Mouse (Mus musculus): Measurements from ENCODE around the gene Prex1.

Gene Prex1

DNA sequence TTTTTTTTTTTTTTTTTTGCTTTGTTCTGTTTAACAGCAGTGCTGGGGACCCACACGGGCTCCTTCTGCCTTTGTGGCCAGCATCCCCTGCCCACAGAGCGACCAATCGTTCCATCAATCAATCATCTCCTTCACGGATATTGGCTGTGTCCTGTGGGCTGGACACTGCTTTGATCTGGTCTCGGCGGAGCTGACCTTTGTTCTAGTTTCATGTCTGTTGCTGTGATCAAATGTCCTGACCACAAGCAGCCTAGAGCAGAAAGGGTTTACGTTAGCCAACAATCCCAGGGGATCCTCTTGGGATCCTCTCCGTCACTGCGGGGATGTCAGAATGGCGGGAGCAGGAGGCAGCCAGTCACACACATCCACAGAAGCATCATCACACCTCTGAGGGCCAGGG is 154.1 kb downstream of the Prex1 start:
- DNase-seq (ENCODE audit: low spot score): no peak

- DNase-seq (ENCODE audit: low spot score): peak; percentile 21
These were observed 158.1 kb downstream of the Prex1 start for GRCm38 (mm10) chr2:166555508-166555907.

DNA sequence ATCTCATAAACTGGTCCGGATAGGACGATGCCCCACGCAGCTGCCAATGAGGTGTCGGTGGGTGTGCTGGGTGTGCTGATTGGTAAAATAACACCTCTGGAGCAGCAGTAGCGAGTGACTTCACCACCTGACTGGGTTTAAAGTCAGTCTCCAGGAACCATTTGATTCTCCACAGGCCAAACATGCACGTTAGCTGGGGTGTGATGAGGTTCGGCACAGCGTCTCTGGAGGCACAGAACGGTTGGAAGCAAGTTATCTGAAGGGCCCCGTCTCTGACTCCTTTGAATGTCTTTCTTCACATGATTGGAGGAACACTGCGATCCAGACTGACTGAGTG is 159.5 kb downstream of the Prex1 start:
- no peak for DNase-seq (ENCODE audit: low spot score)

DNA sequence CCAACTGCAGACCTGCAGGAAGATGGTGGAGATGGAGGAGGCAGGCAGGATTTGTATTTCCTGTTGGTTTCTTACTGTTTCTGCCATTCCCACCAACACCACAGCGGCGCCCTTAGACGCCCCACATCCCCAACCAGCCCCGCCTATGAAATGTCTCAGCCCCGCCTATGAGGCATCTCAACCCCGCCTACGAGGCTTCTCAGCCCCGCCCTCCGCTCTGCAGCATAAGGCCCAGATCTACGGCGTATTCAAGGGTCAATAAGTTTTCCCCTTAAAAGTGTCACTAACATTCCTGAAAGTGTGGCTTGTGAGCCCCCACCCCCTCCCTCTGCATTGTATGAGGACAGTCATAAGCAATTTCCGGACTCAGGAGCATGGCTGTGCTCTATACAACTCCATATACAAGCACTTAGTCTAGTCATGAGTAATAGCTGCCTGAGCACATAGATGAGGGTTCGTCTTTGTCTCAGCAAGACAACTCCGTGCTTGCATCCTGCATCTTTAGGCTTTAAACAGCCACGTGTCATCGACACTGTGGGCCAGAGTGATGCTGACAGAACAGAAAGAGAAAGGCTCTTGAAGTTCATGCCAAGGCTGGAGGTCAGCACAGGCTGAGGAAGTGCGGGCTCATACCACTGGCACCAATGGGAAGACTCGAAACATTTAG is 160.0 kb downstream of the Prex1 start:
- DNase-seq (ENCODE audit: low spot score): peak; percentile 62

GRCm38 (mm10) chr2:166552657-166553056 is 161.0 kb downstream of the Prex1 start:
- no peak for DNase-seq (ENCODE audit: low spot score)

DNA sequence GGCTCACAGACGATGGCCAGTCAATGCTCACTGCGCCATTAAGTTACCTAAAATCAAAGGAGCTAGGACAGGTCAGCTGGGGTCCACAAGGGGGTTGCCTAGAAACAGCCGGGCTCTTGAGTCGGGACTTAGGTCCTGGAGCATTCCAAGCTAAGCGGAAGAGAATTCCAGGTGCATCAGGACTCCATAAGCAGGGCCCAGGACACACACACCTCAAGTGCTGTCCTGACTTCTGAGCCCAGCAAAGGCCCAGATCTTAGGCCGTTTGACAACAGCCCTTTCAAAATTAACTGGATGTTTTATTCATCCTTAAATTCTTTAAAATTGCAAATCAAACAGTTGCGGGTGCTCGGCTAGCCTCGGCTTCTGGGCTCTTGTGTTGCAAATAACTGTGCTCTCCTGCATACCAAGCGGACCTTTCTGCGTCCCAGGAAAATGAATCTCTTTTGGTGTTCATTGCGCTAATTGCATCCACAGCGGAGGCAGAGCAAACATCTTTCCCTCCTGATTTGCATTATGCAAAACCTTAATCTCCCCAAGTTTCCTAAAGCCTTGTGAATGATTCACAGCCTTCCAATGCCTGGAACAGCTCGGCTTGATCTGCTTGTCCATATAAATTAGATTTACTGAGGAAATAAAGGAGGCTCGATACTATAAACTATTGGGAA is 161.7 kb downstream of the Prex1 start:
- no peak for DNase-seq (ENCODE audit: low spot score)

GRCm38 (mm10) chr2:166549871-166550270 is 163.8 kb downstream of the Prex1 start:
- no peak for DNase-seq (ENCODE audit: low spot score)

GRCm38 (mm10) chr2:166549069-166549468 is 164.6 kb downstream of the Prex1 start:
- peak; percentile 52 for DNase-seq (ENCODE audit: low spot score)

- no peak for DNase-seq (ENCODE audit: low spot score)
These were observed 168.1 kb downstream of the Prex1 start for GRCm38 (mm10) chr2:166545580-166545979.

DNA sequence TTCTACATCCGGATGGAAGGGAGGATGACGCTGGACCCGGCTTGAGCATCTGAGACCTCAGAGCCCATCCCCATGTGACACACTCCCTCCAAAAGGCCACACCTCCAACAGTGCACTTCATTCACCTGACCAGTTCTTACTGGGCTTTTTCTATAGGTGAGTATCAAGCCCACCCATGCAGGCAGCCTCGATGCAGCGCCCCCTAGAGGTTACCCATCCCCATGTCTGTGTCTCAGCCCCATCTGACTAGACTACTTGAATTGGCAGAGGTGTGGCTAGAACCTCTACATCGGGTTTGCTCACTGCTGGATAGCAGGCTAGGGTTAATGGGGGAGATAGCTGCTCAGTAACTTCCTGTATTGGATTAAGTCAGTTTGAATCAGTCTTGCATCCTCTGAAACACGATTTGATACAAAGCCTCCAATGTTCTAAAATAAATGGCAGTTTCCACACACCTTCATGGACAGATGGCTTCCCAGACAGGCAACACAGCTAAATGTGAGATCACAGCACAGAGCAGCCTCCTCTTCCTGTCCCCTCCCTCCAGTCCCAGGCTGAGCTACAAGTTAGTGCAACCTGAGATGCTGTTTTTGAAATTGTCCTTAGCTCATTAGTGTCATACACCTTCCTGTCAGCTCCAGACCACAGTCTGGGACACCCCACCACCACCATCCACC is 168.9 kb downstream of the Prex1 start:
- DNase-seq (ENCODE audit: low spot score): no peak

GRCm38 (mm10) chr2:166541112-166541928 is 172.3 kb downstream of the Prex1 start:
- DNase-seq (ENCODE audit: low spot score): no peak

DNA sequence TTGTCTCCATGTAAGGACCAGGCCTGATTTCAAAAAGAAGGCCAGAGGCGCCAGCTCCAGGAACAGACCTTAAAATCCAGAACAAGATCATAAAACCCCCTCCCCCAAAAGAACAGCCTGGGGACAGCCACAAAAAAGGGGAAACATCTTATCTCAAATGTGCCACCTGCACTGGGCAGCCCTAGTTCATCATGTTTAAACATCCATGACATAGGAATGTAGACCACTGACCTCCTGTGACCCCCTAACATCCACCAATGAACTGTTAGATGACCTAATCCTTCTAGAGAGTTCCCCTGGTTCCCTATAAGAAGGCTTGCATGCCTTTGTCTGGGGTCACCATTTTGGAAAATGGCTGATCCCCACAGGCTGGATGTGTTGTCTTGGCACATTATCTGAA is 173.4 kb downstream of the Prex1 start:
- no peak for DNase-seq (ENCODE audit: low spot score)

GRCm38 (mm10) chr2:166536896-166537295 is 176.7 kb downstream of the Prex1 start:
- no peak for DNase-seq (ENCODE audit: low spot score)

DNA sequence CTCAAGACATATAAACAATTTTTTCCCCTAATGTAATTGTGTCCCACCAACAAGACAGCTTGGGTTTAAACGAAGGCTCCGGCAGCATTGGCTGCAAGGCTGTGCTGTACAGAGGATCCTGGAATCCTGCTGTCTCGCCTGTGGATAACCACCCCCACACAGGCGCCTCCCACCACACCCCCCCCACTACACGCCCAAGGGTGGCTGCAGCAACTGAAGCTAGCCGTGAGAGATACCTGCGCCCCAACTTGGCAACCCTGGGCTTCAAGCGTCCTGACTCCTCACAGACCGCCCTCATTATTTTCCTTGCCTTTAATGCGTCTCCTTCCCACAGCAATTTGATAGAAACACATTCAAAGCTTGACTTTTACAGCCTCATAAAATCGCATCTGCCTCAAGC is 178.1 kb downstream of the Prex1 start:
- DNase-seq (ENCODE audit: low spot score): no peak

DNA sequence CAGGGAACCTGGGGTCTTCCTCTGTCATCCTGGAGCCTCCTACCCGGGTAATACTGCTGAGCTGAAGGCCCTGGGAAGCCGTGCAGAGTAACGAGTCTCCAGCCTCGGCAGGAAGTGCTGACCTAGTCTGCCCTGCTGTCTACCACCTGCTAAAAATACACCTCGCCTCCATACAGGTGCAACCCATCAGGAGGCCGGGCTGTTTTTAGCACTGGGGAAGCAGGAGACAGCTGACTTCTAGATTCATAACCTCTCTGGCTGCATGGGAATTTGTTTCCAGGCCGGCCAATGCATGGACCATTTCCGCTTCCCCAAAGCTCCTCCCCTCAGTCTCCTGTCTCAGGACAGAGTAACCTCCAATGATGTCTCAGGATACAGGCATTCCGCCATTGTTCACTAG is 187.4 kb downstream of the Prex1 start:
- DNase-seq (ENCODE audit: low spot score): no peak

DNA sequence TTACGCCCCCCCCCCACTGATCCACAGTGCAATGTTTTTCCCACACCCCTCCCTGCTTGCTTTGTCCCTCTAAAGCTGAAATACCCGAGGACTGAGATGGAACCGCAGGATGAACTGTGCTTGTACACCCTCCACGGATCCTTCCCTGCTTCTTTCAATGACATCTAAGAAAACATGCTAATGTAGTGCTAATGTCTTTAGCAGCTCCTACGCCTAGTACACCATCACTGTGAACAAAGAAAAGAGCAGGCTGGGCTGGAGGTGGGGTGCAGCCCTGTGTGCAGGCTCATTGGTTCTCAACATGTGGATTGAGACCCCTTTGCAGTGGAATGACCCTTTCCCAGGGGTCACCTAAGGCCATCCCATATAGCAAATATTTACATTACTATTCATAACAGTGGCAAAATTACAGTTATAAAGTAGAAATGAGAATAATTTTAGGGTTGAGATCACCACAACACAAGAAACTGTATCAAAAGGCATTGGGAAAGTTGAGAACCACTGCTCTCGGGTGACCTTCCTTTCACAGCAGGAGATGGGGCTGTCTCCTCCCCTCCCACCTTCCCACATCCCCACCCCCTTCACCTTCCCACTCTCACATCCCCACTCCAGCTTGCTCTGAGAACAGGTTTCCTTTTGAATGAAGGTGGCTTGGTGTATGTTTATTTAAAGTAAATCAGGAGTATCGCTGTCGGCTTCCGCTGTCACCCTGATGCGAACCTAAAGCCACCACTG is 190.3 kb downstream of the Prex1 start:
- DNase-seq (ENCODE audit: low spot score): no peak

DNA sequence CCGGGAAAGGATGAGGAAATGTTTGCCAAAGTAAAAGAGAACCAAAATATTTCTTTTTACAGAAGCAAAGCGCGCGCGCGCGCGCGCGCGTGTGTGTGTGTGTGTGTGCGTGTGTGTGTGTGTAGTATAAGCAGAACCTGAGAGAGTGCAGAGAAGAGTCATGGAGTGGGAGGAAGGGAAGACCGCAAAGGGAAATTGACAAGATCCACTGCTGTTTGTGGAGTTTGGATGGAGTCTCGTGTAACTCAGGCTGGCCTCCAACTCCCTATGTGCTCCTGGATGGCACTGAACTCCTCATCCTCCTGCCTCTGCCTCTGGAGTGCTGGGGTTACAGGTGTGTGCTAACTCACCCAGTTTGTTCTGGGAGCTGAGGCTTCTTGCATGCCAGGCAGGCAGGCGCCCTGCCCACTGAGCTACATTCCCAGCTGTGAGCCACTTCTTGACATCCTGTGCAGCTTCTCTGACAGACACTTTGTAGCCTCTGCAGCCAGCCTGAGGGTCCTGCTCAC is 191.0 kb downstream of the Prex1 start:
- no peak for DNase-seq (ENCODE audit: low spot score)

DNA sequence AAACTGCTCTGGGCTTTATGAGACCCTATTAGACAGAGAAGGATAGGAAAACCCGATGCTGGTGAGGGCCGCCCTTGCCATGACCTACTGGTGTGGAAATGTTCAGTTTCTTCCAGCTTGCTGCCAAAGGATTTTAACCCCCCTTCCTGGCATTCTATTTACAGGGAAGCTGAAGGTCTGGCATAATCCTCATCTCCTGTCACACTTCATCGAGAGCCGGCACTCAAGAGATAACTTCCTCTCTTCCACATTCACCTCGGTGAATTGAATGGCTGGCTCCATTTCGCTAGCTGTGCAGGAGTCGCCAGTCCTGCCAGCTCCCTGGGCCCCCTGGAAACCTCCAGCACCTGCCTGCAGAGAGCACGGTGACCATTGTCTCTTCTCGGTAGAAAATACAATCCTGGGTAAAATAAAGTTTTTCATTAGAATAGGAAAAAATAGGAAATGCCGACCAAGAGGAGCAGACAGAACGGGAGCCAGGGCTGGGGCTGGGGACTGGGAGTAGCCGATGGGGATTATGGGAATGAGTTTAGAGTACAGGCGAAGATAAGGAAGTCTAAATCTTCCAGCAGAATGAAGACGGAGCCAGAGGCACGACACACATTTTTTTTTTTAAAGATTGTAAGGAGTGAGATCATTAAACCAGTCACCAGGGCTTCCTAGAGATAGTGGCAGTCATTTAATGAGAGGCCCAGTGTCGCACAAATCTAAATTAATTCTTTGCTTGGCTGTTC is 191.6 kb downstream of the Prex1 start:
- DNase-seq (ENCODE audit: low spot score): no peak

GRCm38 (mm10) chr2:166521461-166521860 is 192.2 kb downstream of the Prex1 start:
- DNase-seq (ENCODE audit: low spot score): no peak

- DNase-seq (ENCODE audit: low spot score): no peak
These were observed 193.1 kb downstream of the Prex1 start for GRCm38 (mm10) chr2:166520536-166520935.
